Mouse (Mus musculus): ENCODE measurements around the gene Rragc.
"Not testable (repeated sequence)": the region's sequence is repeated elsewhere in the genome, so short reads cannot be mapped to it uniquely, and the experiment has no call there.

Rragc gene

GRCm38 (mm10) chr4:123916748-123917547, at the start of gene Rragc:
Gene Rragc, plus strand, starts transcription at chr4:123917446.
- DNase-seq (ENCODE audit: low read depth, low spot score) = peak; percentile 99

GRCm38 (mm10) chr4:123893726-123894125, 23.5 kb upstream of the Rragc start:
- DNase-seq (ENCODE audit: low read depth, low spot score) = no peak

GRCm38 (mm10) chr4:123894295-123894694, 23.0 kb upstream of the Rragc start:
- DNase-seq (ENCODE audit: low read depth, low spot score) = no peak

- DNase-seq (ENCODE audit: low read depth, low spot score) = peak; percentile 74
Measured at GRCm38 (mm10) chr4:123898696-123899095, 18.6 kb upstream of the Rragc start.

- DNase-seq (ENCODE audit: low read depth, low spot score) = no peak
Measured at GRCm38 (mm10) chr4:123903432-123903831, 13.8 kb upstream of the Rragc start.

- peak; percentile 98 for DNase-seq (ENCODE audit: low read depth, low spot score)
Measured at GRCm38 (mm10) chr4:123904333-123905125, 12.7 kb upstream of the Rragc start, which contains the start of gene Mycbp. Gene Mycbp, plus strand, starts transcription at chr4:123904832.

GRCm38 (mm10) chr4:123905126-123905668, 12.0 kb upstream of the Rragc start:
- peak; percentile 20 for DNase-seq (ENCODE audit: low read depth, low spot score)

GRCm38 (mm10) chr4:123911503-123911902, 5.7 kb upstream of the Rragc start:
- DNase-seq (ENCODE audit: low read depth, low spot score) = no peak

- DNase-seq (ENCODE audit: low read depth, low spot score) = no peak
Measured at GRCm38 (mm10) chr4:123912431-123912830, 4.8 kb upstream of the Rragc start.

- DNase-seq (ENCODE audit: low read depth, low spot score) = peak; percentile 23
Measured at GRCm38 (mm10) chr4:123917548-123918140, 398 bp downstream of the Rragc start, which contains the start of gene 4930535I16Rik. Gene 4930535I16Rik, minus strand, starts transcription at chr4:123918022.

- DNase-seq (ENCODE audit: low read depth, low spot score) = no peak
Measured at GRCm38 (mm10) chr4:123918851-123919250, 1.6 kb downstream of the Rragc start.

GRCm38 (mm10) chr4:123921055-123921565, 3.9 kb downstream of the Rragc start:
- DNase-seq (ENCODE audit: low read depth, low spot score) = no peak

- DNase-seq (ENCODE audit: low read depth, low spot score) = peak; percentile 38
Measured at GRCm38 (mm10) chr4:123927961-123928360, 10.7 kb downstream of the Rragc start.

GRCm38 (mm10) chr4:123929994-123930393, 12.7 kb downstream of the Rragc start:
- DNase-seq (ENCODE audit: low read depth, low spot score) = no peak

- peak; percentile 72 for DNase-seq (ENCODE audit: low read depth, low spot score)
Measured at GRCm38 (mm10) chr4:123934306-123934705, 17.1 kb downstream of the Rragc start.

- DNase-seq (ENCODE audit: low read depth, low spot score) = no peak
Measured at GRCm38 (mm10) chr4:123936059-123936458, 18.8 kb downstream of the Rragc start.

GRCm38 (mm10) chr4:123939838-123940237, 22.6 kb downstream of the Rragc start:
- DNase-seq (ENCODE audit: low read depth, low spot score) = peak; percentile 87

- DNase-seq (ENCODE audit: low read depth, low spot score) = not testable (repeated sequence)
Measured at GRCm38 (mm10) chr4:123940878-123941277, 23.6 kb downstream of the Rragc start.

GRCm38 (mm10) chr4:123946701-123947100, 29.5 kb downstream of the Rragc start:
- DNase-seq (ENCODE audit: low read depth, low spot score) = no peak

GRCm38 (mm10) chr4:123947149-123947548, 29.9 kb downstream of the Rragc start:
- no peak for DNase-seq (ENCODE audit: low read depth, low spot score)

- no peak for DNase-seq (ENCODE audit: low read depth, low spot score)
Measured at GRCm38 (mm10) chr4:123948901-123949300, 31.7 kb downstream of the Rragc start.

- no peak for DNase-seq (ENCODE audit: low read depth, low spot score)
Measured at GRCm38 (mm10) chr4:123949649-123950048, 32.4 kb downstream of the Rragc start.
